Mouse (Mus musculus): Measurements from ENCODE around the gene Timm13. TPM values are rescaled to one million over a fixed set of nuclear protein-coding genes. Genes with fewer than 3 reads are reported as not detected.
A peak's percentile ranks its signal among the peaks of the same experiment; 100 is the strongest.

The Timm13 gene
- polyA plus RNA-seq, 1 experiment from 2014 or later, result 391 TPM

DNA sequence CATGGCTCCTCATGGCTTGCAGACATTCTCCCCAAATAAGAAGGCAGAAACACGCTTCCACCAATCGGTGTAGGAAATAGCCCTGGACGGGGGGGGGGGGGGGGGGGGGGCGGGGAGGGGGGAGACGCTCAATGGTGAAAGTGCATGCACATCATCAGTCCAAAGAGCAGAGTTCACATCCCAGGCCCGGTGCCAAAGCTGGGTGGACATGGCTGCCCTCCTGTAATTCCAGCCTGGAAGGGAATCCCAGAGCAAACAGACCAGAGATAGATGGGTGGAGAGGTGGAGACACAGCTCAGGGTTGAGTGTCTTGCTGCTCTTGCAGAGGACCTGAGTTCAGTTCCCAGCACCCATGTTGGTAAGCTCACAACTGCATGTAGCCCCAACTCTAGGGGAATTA lies 29.8 kb downstream of the Timm13 start:
- Histone ChIP-seq H3K9me3 (ENCODE audit: control insufficient read depth, low read length) (no peaks in the 10 kb centered on the region), H3K9ac (ENCODE audit: low read depth, low read length) (no peak overlapping the region), H3K27me3 (ENCODE audit: control insufficient read depth, insufficient read depth, low read length) (peaks cover 5% of the 10 kb centered on the region; the same call in 1 of the 2 replicates), H3K4me3 (ENCODE audit: low read length) (no peak overlapping the region), H3K4me2 (replicated peaks; ENCODE audit: low read depth, low read length) (no peak overlapping the region), H3K4me1 (ENCODE audit: control insufficient read depth, insufficient read depth, low read length) (no peaks in the 10 kb centered on the region), H3K27ac (ENCODE audit: low read depth, low read length) (no peak overlapping the region), H3K36me3 (ENCODE audit: control insufficient read depth, insufficient read depth, low read length) (peaks cover 22% of the 10 kb centered on the region)
- no peak for ATAC-seq (ENCODE audit: low FRiP score, low TSS enrichment)
- WGBS, result 88% methylated on average over 4 of the region's 6 CpGs

- Histone ChIP-seq H3K27ac (ENCODE audit: low read depth, low read length) (no peak overlapping the region), H3K36me3 (ENCODE audit: control insufficient read depth, insufficient read depth, low read length) (peaks cover 59% of the 10 kb centered on the region), H3K9ac (ENCODE audit: low read depth, low read length) (no peak overlapping the region), H3K4me2 (replicated peaks; ENCODE audit: low read depth, low read length) (no peak overlapping the region), H3K4me1 (ENCODE audit: control insufficient read depth, insufficient read depth, low read length) (no peaks in the 10 kb centered on the region), H3K27me3 (ENCODE audit: control insufficient read depth, insufficient read depth, low read length) (no peaks in the 10 kb centered on the region), H3K4me3 (ENCODE audit: low read length) (no peak overlapping the region), H3K9me3 (ENCODE audit: control insufficient read depth, low read length) (no peaks in the 10 kb centered on the region)
- ATAC-seq (ENCODE audit: low FRiP score, low TSS enrichment), result no peak
- 93% methylated on average over 16 of the region's 16 CpGs for WGBS
Measured at GRCm38 (mm10) chr10:80864446-80864845, 36.3 kb downstream of the Timm13 start.

DNA sequence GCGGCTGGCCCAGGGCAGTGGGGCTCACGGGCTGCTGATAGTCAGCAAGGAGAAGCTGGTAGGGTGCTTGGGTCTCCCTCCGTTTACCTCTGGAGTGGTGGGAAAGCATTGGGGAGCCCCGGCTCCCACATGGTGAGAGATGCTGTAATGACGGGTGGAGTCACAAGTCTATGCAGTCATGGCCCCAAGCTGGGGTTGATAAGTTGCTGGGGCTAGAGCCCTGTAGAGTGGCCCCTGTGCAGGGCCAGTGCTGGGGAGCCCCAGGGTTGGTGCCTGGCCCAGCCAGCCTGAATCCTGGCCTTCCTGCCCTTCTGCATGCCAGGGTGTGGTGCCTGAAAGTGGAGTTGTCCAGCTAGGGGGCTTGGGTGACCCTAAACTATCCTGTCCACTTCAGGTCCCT lies 38.5 kb downstream of the Timm13 start:
- Histone ChIP-seq H3K27me3 (ENCODE audit: control insufficient read depth, insufficient read depth, low read length) (no peaks in the 10 kb centered on the region), H3K36me3 (ENCODE audit: control insufficient read depth, insufficient read depth, low read length) (peaks cover 47% of the 10 kb centered on the region), H3K4me3 (ENCODE audit: low read length) (no peak overlapping the region), H3K9me3 (ENCODE audit: control insufficient read depth, low read length) (no peaks in the 10 kb centered on the region), H3K4me1 (ENCODE audit: control insufficient read depth, insufficient read depth, low read length) (no peaks in the 10 kb centered on the region), H3K27ac (ENCODE audit: low read depth, low read length) (no peak overlapping the region), H3K4me2 (replicated peaks; ENCODE audit: low read depth, low read length) (no peak overlapping the region), H3K9ac (ENCODE audit: low read depth, low read length) (no peak overlapping the region)
- 89% methylated on average over 5 of the region's 5 CpGs for WGBS
- no peak for ATAC-seq (ENCODE audit: low FRiP score, low TSS enrichment)

GRCm38 (mm10) chr10:80858350-80858935 lies 42.3 kb downstream of the Timm13 start:
- WGBS, result 72% methylated on average over 7 of the region's 7 CpGs
- Histone ChIP-seq H3K36me3 (ENCODE audit: control insufficient read depth, insufficient read depth, low read length) (peaks cover 23% of the 10 kb centered on the region), H3K4me3 (ENCODE audit: low read length) (no peak overlapping the region), H3K27ac (ENCODE audit: low read depth, low read length) (no peak overlapping the region), H3K4me2 (replicated peaks; ENCODE audit: low read depth, low read length) (no peak overlapping the region), H3K27me3 (ENCODE audit: control insufficient read depth, insufficient read depth, low read length) (no peaks in the 10 kb centered on the region), H3K4me1 (ENCODE audit: control insufficient read depth, insufficient read depth, low read length) (peaks cover 18% of the 10 kb centered on the region), H3K9me3 (ENCODE audit: control insufficient read depth, low read length) (no peaks in the 10 kb centered on the region), H3K9ac (ENCODE audit: low read depth, low read length) (no peak overlapping the region)
- ATAC-seq (ENCODE audit: low FRiP score, low TSS enrichment), result no peak

DNA sequence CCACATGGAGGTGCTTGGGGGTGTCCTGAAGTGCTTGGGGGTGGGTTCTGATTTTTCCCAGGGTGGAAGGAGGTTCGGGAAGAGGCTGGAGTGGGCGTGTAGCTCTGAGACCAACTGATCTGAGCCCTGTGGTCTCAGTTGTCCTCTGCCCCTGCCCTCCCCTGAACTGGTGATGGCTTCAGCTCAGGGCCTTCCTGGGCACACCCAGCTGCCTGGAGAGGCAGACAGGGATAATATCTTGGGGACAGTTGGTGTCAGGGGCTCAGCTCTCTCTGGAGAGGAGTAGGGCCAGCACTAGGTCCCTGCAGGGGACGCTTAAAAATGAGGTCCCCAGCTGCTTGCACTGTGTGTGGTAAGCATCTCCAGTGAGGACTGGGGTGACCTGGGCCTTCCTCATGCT lies 42.9 kb downstream of the Timm13 start:
- Histone ChIP-seq H3K4me3 (ENCODE audit: low read length) (no peak overlapping the region), H3K4me1 (ENCODE audit: control insufficient read depth, insufficient read depth, low read length) (peaks cover 18% of the 10 kb centered on the region), H3K27ac (ENCODE audit: low read depth, low read length) (no peak overlapping the region), H3K36me3 (ENCODE audit: control insufficient read depth, insufficient read depth, low read length) (peaks cover 23% of the 10 kb centered on the region), H3K4me2 (replicated peaks; ENCODE audit: low read depth, low read length) (no peak overlapping the region), H3K9me3 (ENCODE audit: control insufficient read depth, low read length) (no peaks in the 10 kb centered on the region), H3K27me3 (ENCODE audit: control insufficient read depth, insufficient read depth, low read length) (no peaks in the 10 kb centered on the region), H3K9ac (ENCODE audit: low read depth, low read length) (peak overlapping the region; percentile 34; the same call in 1 of the 2 replicates)
- no peak for ATAC-seq (ENCODE audit: low FRiP score, low TSS enrichment)
- WGBS, result 63% methylated on average over 3 of the region's 3 CpGs

DNA sequence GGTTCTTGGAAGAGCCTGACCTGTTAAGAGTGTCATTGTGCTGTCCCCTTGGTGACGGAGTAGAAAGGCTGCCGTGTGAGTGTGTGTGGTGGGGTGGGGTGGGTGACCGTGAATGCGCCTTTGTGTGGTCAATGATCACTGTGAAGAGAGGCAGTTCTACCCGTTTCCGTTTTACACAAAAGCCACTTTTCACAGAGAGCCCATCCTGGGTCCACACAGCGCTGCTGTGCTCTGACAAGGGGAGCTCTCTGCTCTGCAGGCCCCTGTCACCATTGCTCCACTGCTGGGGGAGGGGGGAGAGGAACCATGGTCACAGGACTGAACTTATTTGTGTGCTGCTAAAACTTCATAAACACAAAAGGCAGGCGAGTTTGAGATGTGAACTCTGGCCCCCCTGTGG lies 43.4 kb downstream of the Timm13 start:
- Histone ChIP-seq H3K9ac (ENCODE audit: low read depth, low read length) (peak overlapping the region; percentile 34; the same call in 1 of the 2 replicates), H3K4me2 (replicated peaks; ENCODE audit: low read depth, low read length) (no peak overlapping the region), H3K4me1 (ENCODE audit: control insufficient read depth, insufficient read depth, low read length) (peaks cover 18% of the 10 kb centered on the region), H3K9me3 (ENCODE audit: control insufficient read depth, low read length) (no peaks in the 10 kb centered on the region), H3K36me3 (ENCODE audit: control insufficient read depth, insufficient read depth, low read length) (peaks cover 21% of the 10 kb centered on the region), H3K27me3 (ENCODE audit: control insufficient read depth, insufficient read depth, low read length) (no peaks in the 10 kb centered on the region), H3K27ac (ENCODE audit: low read depth, low read length) (no peak overlapping the region), H3K4me3 (ENCODE audit: low read length) (no peak overlapping the region)
- no peak for ATAC-seq (ENCODE audit: low FRiP score, low TSS enrichment)
- WGBS, result 78% methylated on average over 8 of the region's 8 CpGs

DNA sequence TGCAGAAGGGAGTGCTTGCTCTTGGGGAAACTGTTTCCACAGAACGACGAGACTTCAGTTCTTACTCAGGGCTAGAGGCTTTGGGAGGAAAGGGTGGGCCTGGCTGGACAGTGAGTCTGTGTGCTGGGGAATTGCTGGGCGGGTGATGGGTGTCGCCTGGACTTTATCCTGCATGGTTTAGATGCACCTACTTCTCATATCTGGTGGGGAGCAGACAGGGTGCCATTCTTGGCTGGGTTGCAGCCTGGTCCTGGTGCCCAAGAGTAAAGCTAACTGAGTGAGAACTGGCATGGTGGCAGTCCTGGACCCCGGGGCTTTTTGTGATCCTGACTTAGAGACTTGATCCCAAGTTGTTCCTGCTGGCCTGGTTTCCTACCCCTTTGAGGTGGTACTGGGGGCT lies 43.9 kb downstream of the Timm13 start:
- H3K27me3 ChIP-seq (ENCODE audit: control insufficient read depth, insufficient read depth, low read length), result no peaks in the 10 kb centered on the region
- WGBS, result 78% methylated on average over 5 of the region's 5 CpGs
- H3K4me3 ChIP-seq (ENCODE audit: low read length), result no peak overlapping the region
- H3K36me3 ChIP-seq (ENCODE audit: control insufficient read depth, insufficient read depth, low read length), result peaks cover 23% of the 10 kb centered on the region
- H3K9ac ChIP-seq (ENCODE audit: low read depth, low read length), result no peak overlapping the region
- no peak overlapping the region for H3K27ac ChIP-seq (ENCODE audit: low read depth, low read length)
- H3K9me3 ChIP-seq (ENCODE audit: control insufficient read depth, low read length), result no peaks in the 10 kb centered on the region
- ATAC-seq (ENCODE audit: low FRiP score, low TSS enrichment), result no peak
- no peak overlapping the region for H3K4me2 ChIP-seq (replicated peaks; ENCODE audit: low read depth, low read length)
- H3K4me1 ChIP-seq (ENCODE audit: control insufficient read depth, insufficient read depth, low read length), result peaks cover 18% of the 10 kb centered on the region

DNA sequence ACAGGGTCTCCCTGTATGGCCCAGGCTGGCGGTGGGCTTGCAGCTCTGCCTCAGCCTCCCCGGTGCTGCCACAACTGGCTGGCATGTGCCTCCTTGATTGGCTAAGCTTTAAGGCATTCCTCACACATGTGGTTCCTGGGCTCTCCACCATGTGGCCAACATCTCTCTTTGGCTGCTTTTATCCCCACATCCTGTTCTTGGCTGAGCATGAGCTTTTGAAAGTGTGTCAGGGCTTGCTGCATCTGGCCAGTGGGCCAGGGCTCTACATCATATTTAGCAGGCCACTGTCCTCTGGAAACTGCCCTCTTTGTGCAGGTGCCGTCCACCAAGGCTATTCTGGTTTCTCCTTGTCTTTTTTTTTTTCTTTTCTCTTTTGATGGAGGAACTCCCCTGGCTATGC lies 44.5 kb downstream of the Timm13 start:
- H3K9ac ChIP-seq (ENCODE audit: low read depth, low read length), result peak overlapping the region; percentile 77; the same call in 1 of the 2 replicates

DNA sequence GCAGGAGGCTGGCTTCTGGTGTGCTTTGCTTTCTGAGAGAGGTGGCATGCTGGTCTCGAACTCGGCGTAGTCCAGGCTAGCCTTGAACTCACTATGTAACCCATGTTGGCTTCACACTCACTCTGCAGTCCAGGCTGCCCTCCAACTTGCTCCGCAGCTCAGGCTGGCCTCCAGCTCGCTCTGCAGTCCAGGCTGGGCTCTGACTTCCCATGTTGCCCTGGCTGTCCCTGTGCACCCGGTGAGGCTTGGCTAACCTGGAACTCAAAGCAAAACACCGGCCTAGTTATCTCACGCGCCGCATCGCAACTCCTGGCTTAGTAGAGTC lies 45.1 kb downstream of the Timm13 start:
- H3K9me3 ChIP-seq (ENCODE audit: control insufficient read depth, low read length), result no peaks in the 10 kb centered on the region
- 26% methylated on average over 11 of the region's 11 CpGs for WGBS
- H3K4me2 ChIP-seq (replicated peaks; ENCODE audit: low read depth, low read length), result peak overlapping the region; percentile 98
- peak overlapping the region; percentile 77 for H3K9ac ChIP-seq (ENCODE audit: low read depth, low read length)
- no peaks in the 10 kb centered on the region for H3K27me3 ChIP-seq (ENCODE audit: control insufficient read depth, insufficient read depth, low read length)
- H3K27ac ChIP-seq (ENCODE audit: low read depth, low read length), result no peak overlapping the region
- peaks cover 18% of the 10 kb centered on the region for H3K4me1 ChIP-seq (ENCODE audit: control insufficient read depth, insufficient read depth, low read length)
- peak; percentile 10; the same call in 1 of the 2 replicates for ATAC-seq (ENCODE audit: low FRiP score, low TSS enrichment)
- H3K4me3 ChIP-seq (ENCODE audit: low read length), result peak overlapping the region; percentile 79
- H3K36me3 ChIP-seq (ENCODE audit: control insufficient read depth, insufficient read depth, low read length), result peaks cover 22% of the 10 kb centered on the region

More for the DNA sequence above, 44.5 kb downstream of the Timm13 start:
- Histone ChIP-seq H3K36me3 (ENCODE audit: control insufficient read depth, insufficient read depth, low read length) (peaks cover 23% of the 10 kb centered on the region), H3K4me2 (replicated peaks; ENCODE audit: low read depth, low read length) (peak overlapping the region; percentile 98), H3K9me3 (ENCODE audit: control insufficient read depth, low read length) (no peaks in the 10 kb centered on the region), H3K27me3 (ENCODE audit: control insufficient read depth, insufficient read depth, low read length) (no peaks in the 10 kb centered on the region), H3K4me3 (ENCODE audit: low read length) (peak overlapping the region; percentile 79; the same call in 1 of the 2 replicates), H3K27ac (ENCODE audit: low read depth, low read length) (no peak overlapping the region), H3K4me1 (ENCODE audit: control insufficient read depth, insufficient read depth, low read length) (peaks cover 18% of the 10 kb centered on the region)
- WGBS, result 74% methylated on average over 3 of the region's 3 CpGs
- no peak for ATAC-seq (ENCODE audit: low FRiP score, low TSS enrichment)

All from kidney, embryonic 14.5 days (tissue).